Mouse (Mus musculus) CH12.LX (cell line): ENCODE measurements around the gene Sel1l.

Source experiments
- CTCF ChIP-seq, 2 experiments: IDR thresholded peaks in 1 of 2; conservative IDR thresholded peaks in 1 of 2; 2 replicates each; pipeline ENCODE4 v1.5.1; 2011 to 2012; ENCODE audit warnings: low read depth in 2 of 2, low read length in 2 of 2, improper control_type of control experiment in 1 of 2, inconsistent platforms in 1 of 2, mild to moderate bottlenecking in 1 of 2, moderate library complexity in 1 of 2
- EP300 ChIP-seq: IDR thresholded peaks from 2 replicates; pipeline ENCODE4 v1.6.1; 2011; ENCODE audit warnings: low read length, improper control_type of control experiment
- HCFC1 ChIP-seq: IDR thresholded peaks from 2 replicates; pipeline ENCODE4 v1.6.1; 2012; ENCODE audit warnings: low read depth, mild to moderate bottlenecking, inconsistent platforms, low read length, improper control_type of control experiment
- RAD21 ChIP-seq: IDR thresholded peaks from 2 replicates; pipeline ENCODE4 v1.6.1; 2011; ENCODE audit warnings: low read depth, mild to moderate bottlenecking, low read length, improper control_type of control experiment, moderate library complexity

- TF ChIP-seq RAD21 = no peak
- TF ChIP-seq CTCF (conservative IDR thresholded peaks at IDR 0.05 in 1 of 2, IDR thresholded peaks at IDR 0.05 in 1 of 2; ENCODE audit: low read depth in 2 of 2, low read length in 2 of 2) = no peak
- no peak for TF ChIP-seq HCFC1
- TF ChIP-seq EP300 = no peak
Observed at GRCm38 (mm10) chr12:91818726-91819125, 30.2 kb downstream of the Sel1l start.
